Mouse (Mus musculus) Patski (cell line): ENCODE results near the gene Slc25a42. TPM values are rescaled to one million over a fixed set of nuclear protein-coding genes. Genes with fewer than 3 reads are reported as not detected.
"Not testable (repeated sequence)": the region's sequence is repeated elsewhere in the genome, so short reads cannot be mapped to it uniquely, and the experiment has no call there.

Experiments used
- ATAC-seq: fragments of 100-300 bp; one replicate; pipeline ENCODE4 v1.8.0; 2021
- CTCF ChIA-PET: fragments of 350-600 bp; sonication (Branson Sonifier 250); formaldehyde crosslinking; loops from one replicate; lab custom pipeline; 2022; ENCODE audit warnings: inconsistent platforms; lab: Charles Lee
- POLR2A ChIA-PET: fragments of 350-600 bp; sonication (Branson Sonifier 250); formaldehyde crosslinking; loops from one replicate; lab custom pipeline; 2022; ENCODE audit warnings: antibody characterized with exemption, inconsistent platforms; lab: Charles Lee
- DNase-seq: peaks from one replicate; pipeline ENCODE4 v3.0.0-alpha.2; 2011; ENCODE audit warnings: low read depth, low spot score
- H3K27me3 ChIP-seq: fragments of 371-371 bp; one replicate; pipeline ENCODE4 v1.5.1; 2021
- CTCF ChIP-seq: fragments of 100-300 bp; IDR thresholded peaks from one replicate; pipeline ENCODE4 v1.5.1; 2021
- in situ Hi-C: fragments of 300-500 bp; cut with MboI; formaldehyde crosslinking; loops from 3 replicates; pipeline ENCODE4 v1.11.1; 2018; ENCODE audit warnings: low pct_unique_long_range_greater_than_20kb, mixed read lengths
- polyA plus RNA-seq: library from polyadenylated mRNA; unstranded; gene quantifications from one replicate; pipeline ENCODE4 v1.2.3, GENCODE M21; 2021

Gene Slc25a42
- polyA plus RNA-seq, 1 experiment from 2014 or later = 5.0 TPM

- CTCF ChIA-PET = no interaction called here
- no peak for TF ChIP-seq CTCF
- no peaks in the 10 kb centered on the region for H3K27me3 ChIP-seq
- DNase-seq (peak; percentile 67), ATAC-seq (no peak)
- in situ Hi-C loops = no loop called here
- POLR2A ChIA-PET = interaction anchor here (1.4 kb wide), 1 partner anchor 163 kb away, joined by 4 read pairs; no protein-coding TSS in a partner anchor
These were observed 4.5 kb upstream of the Slc25a42 start for GRCm38 (mm10) chr8:70216566-70216965.

- in situ Hi-C loops, DNase-seq, H3K27me3 ChIP-seq, ATAC-seq: not testable (repeated sequence)
- CTCF ChIA-PET = interaction anchor here (0.7 kb wide), 1 partner anchor 10 kb away, joined by 3 read pairs; no protein-coding TSS in a partner anchor
- POLR2A ChIA-PET = interaction anchor here (0.6 to 1.4 kb wide), 2 partner anchors 54 to 163 kb away, joined by 3 to 4 read pairs; no protein-coding TSS in a partner anchor
These were observed 4.1 kb upstream of the Slc25a42 start for GRCm38 (mm10) chr8:70216161-70216560.

- DNase-seq = no peak
- no peak for ATAC-seq
- ChIA-PET CTCF (interaction anchor here (1.2 kb wide), 1 partner anchor 15 kb away, joined by 3 read pairs; no protein-coding TSS in a partner anchor), POLR2A (no interaction called here)
- H3K27me3 ChIP-seq = no peaks in the 10 kb centered on the region
- in situ Hi-C loops = no loop called here
- TF ChIP-seq CTCF = no peak
These were observed 3.0 kb upstream of the Slc25a42 start for GRCm38 (mm10) chr8:70215092-70215491.

DNA sequence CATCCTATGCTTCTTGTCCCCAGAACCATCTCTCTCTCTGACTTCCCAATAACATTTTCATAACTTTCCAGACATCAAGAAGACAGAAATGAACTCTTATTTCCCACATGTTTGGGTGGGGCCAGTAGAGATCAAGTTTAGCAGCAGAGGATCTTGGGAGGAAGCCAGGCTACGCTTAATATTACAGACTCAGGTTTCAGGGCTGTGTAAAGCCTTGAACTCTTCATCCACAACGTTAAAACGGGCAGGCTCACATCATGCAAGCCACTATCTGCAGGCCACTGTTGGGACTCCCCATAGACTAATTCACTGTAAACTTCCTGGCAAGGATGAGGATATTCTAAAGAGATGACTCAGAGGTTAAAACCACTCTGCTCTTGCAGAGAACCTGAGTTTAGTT is 2.3 kb upstream of the Slc25a42 start:
- CTCF ChIA-PET = interaction anchor here (1.2 kb wide), 1 partner anchor 15 kb away, joined by 3 read pairs; no protein-coding TSS in a partner anchor
- POLR2A ChIA-PET = no interaction called here
- in situ Hi-C loops = no loop called here
- no peak for TF ChIP-seq CTCF
- ATAC-seq = no peak
- no peak for DNase-seq
- no peaks in the 10 kb centered on the region for H3K27me3 ChIP-seq

GRCm38 (mm10) chr8:70211726-70212111 is 386 bp downstream of the Slc25a42 start:
- in situ Hi-C loops = no loop called here
- no peak for TF ChIP-seq CTCF
- ATAC-seq (no peak), DNase-seq (no peak)
- POLR2A ChIA-PET = interaction anchor here (1.0 kb wide), 1 partner anchor 17 kb away, joined by 3 read pairs; no protein-coding TSS in a partner anchor
- no peaks in the 10 kb centered on the region for H3K27me3 ChIP-seq
- CTCF ChIA-PET = interaction anchor here (0.7 to 1.6 kb wide), 2 partner anchors 33 to 141 kb away, joined by 3 read pairs; no protein-coding TSS in a partner anchor

DNA sequence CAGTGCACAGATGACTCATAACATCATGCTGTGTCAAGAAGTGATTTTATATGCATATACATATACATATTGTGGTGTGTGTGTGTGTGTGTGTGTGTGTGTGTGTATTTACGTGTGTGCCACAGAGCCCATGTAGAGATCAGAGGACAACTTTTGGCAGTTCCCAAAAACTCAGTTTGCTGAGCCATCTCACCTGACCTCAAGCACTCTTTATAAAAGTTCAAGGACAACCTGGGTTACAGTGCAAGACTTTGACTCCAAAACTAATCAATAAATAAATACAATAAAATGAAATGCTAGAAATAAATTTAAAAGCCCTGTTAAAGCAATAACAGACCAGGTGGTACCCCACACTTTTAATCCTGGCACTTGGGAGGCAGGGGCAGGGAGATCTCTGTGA is 830 bp downstream of the Slc25a42 start:
- in situ Hi-C loops = no loop called here
- ATAC-seq = no peak
- no peak for TF ChIP-seq CTCF
- no peak for DNase-seq
- H3K27me3 ChIP-seq = no peaks in the 10 kb centered on the region
- CTCF ChIA-PET = no interaction called here
- POLR2A ChIA-PET = no interaction called here

DNA sequence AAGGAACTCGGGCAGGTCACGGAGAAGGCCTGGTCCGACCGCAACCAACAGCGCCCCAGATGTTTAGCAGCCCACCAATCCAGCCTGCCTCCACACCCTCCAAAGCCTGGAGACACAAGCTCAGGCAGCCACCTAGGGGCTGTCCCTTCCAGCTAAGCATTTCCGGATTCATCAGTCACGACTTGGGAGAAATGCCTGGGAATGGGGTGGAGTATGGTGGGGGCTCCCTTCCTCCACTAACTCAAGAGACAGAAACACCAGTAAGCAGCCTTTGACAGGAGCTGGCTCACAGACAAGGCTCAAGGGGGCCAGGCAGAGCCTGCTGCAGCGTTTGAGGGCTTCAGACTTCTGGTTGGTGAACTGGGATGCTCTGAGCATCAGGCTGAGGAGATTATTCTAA is 1.6 kb downstream of the Slc25a42 start:
- ChIA-PET CTCF (interaction anchor here (1.5 kb wide), 1 partner anchor 9 kb away, joined by 6 read pairs; no protein-coding TSS in a partner anchor), POLR2A (no interaction called here)
- in situ Hi-C loops = no loop called here
- TF ChIP-seq CTCF = no peak
- DNase-seq (no peak), ATAC-seq (no peak)
- no peaks in the 10 kb centered on the region for H3K27me3 ChIP-seq

DNA sequence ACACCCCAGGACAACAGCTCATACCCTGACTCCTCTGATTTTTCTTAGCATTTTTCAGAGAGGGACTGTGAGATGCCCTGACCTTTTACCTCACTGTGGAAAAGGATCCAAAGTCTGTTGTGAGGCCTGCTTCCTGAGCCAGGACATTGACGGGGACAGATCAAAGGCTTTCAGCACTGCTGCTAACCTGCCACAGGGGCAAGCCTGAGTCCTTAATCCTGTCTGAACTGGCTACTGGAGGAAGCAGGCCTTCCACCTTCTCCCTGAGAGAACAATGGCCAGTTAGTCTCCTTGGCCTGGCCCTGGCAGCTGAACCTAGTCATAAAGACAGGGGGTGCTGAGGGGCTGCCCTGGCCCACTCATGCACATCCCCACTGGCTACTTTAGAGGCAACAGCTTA is 4.0 kb downstream of the Slc25a42 start:
- CTCF ChIA-PET = interaction anchor here (1.2 kb wide), 1 partner anchor 8 kb away, joined by 3 read pairs; no protein-coding TSS in a partner anchor
- POLR2A ChIA-PET = no interaction called here
- TF ChIP-seq CTCF = no peak
- ATAC-seq (no peak), DNase-seq (no peak)
- in situ Hi-C loops = no loop called here
- H3K27me3 ChIP-seq = no peaks in the 10 kb centered on the region

DNA sequence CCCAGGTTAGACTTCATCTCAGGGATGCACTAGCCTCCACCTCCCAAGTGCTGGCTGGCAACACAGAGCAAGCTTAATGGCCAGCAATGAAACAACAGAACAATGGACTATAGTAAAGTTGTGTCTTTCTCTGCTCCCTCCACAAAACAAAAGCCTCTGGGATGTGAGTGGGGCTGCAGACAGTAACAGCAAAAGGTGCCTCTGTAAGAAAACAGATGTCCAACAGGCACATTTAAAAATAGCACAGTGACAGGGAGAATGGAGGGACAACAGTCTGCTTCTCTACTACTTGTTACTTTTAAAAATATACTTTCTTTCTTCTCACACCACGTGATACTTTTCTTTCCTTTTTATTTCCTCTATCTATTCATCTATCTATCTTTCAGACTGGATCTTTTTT is 7.3 kb downstream of the Slc25a42 start:
- DNase-seq = no peak
- in situ Hi-C loops = no loop called here
- no peak for ATAC-seq
- no peak for TF ChIP-seq CTCF
- CTCF ChIA-PET = no interaction called here
- no peaks in the 10 kb centered on the region for H3K27me3 ChIP-seq
- POLR2A ChIA-PET = no interaction called here

- no peak for ATAC-seq
- no peaks in the 10 kb centered on the region for H3K27me3 ChIP-seq
- in situ Hi-C loops = no loop called here
- ChIA-PET POLR2A (interaction anchor here (1.0 kb wide), 1 partner anchor 8 kb away, joined by 3 read pairs; no protein-coding TSS in a partner anchor), CTCF (interaction anchor here (1.0 kb wide), 1 partner anchor 17 kb away, joined by 4 read pairs; no protein-coding TSS in a partner anchor)
- no peak for DNase-seq
- TF ChIP-seq CTCF = no peak
These were observed 9.0 kb downstream of the Slc25a42 start for GRCm38 (mm10) chr8:70203072-70203471.

DNA sequence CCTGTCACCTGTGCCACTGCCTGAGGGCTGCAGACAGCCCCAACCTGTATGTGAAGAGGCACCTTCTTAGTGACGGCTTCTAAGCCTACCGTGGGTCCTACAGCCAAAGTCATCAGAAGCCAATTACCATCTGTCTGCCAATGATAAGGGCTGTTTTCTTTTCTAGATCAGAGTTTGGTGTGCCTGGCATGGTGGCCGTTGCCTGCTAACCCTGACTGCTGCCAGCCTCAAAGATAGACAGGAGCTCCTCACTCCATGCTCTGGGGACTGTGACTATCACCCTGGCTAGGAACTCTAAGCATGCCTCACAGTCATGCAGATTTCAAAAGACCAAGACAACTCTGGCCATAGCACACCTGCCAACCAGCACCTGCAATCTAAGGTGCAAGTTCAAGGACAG is 10.7 kb downstream of the Slc25a42 start:
- TF ChIP-seq CTCF = no peak
- POLR2A ChIA-PET = no interaction called here
- H3K27me3 ChIP-seq = no peaks in the 10 kb centered on the region
- in situ Hi-C loops = no loop called here
- DNase-seq = no peak
- no peak for ATAC-seq
- CTCF ChIA-PET = interaction anchor here (1.3 to 2.0 kb wide), 2 partner anchors 9 to 22 kb away, joined by 4 to 6 read pairs; no protein-coding TSS in a partner anchor
